Mouse (Mus musculus): ENCODE measurements around the gene Stk4.

DNA sequence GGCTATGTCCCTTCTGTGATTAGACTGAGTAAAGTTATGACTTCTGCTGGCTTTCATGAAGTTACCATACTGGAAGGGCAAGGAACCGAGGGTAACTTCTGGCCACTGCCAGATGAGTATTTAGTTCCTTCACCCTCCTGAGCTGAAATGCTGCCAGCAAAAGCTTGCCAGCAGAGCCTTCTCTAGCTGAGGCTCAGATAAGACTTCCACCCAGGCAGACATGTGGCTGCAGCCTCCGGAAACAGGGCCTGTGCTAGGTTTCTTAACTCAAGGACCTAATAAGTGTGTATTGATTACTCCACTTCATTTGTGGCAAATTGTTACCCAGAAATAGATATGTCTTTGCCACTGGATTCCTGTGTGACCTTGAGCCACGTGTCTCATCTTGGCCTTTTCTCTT lies 103.3 kb downstream of the Stk4 start:
- TF ChIP-seq POLR2A (IDR thresholded peaks at IDR 0.05; ENCODE audit: borderline replicate concordance, low read depth, low read length): no peak
- no peak for TF ChIP-seq CTCF (IDR thresholded peaks at IDR 0.05; ENCODE audit: low read depth, low read length)
